Mouse (Mus musculus) B cell, adult 2 months (primary cell): ENCODE data around the gene Lonp1.
A peak's percentile ranks its signal among the peaks of the same experiment; 100 is the strongest.

Source experiments
- DNase-seq, 2 experiments: peaks; one replicate each; pipeline ENCODE4 v3.0.0; 2022

The Lonp1 gene

GRCm38 (mm10) chr17:56585171-56585821 lies 41.4 kb downstream of the Lonp1 start:
- DNase-seq: peak; percentile 75 to 77

DNA sequence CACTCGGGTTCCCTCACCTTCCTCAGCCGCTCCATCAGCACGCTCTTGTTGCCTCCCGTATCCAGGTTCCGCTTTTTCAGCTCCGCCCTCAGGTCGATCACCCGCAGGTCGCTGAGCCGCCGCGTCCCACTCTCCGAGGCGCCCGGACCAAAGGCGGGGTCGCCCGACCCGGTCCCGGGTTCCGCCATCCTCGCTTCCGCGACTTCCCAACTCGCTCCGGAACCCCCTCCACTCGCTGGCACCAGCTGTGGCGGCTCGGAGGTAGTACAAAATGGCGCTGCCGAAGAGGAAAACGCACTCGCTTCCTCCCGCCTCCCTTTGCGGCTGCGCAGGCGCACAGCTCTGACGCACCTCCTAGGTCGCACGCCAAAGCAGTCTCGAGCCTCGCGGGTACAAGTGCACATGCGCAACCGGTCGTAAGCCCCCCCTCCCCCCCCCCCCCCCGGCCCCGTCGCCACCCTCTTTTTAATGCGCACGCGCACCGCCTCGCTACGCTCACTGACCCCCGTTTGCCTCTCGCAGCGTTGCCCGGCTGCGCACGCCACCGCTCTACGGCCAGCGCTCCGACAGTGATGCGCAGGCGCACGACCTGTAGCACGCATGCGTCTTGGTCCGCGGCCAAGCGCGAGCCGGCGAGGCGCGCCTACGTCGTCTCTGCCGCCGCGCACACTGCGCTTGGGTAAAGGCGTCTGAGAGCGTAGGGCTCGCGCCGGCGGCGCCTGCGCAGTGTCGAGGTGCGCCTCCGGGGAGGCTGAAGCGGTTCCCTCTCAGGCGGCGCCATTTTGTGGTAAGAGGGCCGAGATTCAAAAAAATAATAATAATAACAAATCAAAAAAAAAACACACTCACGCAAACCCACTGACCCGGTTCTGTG lies 42.2 kb downstream of the Lonp1 start, which contains the start of the genes Safb2 and Safb:
TSS of gene Safb2 (minus strand) at position 329 of the 874 bp plus-strand sequence.
TSS of gene Safb (plus strand) at position 569 of the 874 bp plus-strand sequence.
- DNase-seq: peak; percentile 98 to 99

DNA sequence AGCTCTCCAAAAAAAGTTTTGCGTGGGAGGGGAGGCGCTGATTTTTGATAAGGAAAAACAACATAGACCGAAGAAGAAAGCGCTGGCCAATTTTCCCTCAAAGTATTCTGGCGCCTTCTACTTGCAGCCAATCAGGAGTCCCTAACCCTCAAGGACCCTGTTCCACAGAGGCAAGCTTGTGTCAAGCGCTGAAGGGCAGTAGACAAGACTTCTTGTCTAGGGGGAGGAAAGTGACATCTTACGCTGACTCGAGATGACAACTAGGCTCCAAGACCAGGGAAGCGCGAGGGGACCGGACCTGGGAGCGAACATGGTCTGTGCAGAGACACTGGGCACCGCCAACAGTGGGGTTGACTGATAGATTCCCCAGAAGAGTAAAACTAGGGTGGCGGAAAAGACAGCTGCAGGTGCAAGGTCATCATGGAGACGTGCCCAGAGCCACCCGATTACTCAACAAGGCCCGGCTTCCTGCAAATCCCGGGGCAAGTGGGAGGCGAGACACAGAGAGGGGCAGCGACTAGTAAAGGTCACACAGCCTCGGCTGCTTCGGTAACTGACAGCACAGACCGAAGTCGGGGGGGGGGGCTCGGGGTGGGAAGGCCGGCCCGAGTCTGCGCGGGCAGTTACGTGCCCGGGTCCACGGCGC lies 43.0 kb downstream of the Lonp1 start:
- DNase-seq: no peak

- peak in 1 of 2 experiments; percentile 21 for DNase-seq
These were observed 43.6 kb downstream of the Lonp1 start for GRCm38 (mm10) chr17:56583071-56583470.

- DNase-seq: no peak
These were observed 53.7 kb downstream of the Lonp1 start for GRCm38 (mm10) chr17:56572939-56573338.

DNA sequence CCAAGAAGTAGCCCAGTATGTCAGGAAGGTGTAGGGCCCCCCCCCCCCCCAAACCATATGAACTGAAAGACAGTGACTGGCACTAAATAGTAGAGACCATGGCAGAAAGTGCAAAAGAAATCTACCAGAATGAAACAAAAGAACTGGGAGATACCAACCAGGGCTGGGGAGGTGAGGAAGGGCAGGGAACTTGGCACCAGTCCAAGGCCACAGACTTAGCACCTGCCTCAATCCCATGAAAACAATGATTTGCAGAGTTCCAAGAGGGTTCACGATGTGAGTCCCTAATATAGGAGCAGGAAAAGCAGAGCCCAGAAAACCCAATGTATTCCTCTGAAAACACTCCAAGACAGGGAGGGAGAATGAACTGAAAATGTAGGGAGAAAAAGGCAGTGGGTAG lies 54.5 kb downstream of the Lonp1 start:
- DNase-seq: no peak

- DNase-seq: no peak
These were observed 56.4 kb downstream of the Lonp1 start for GRCm38 (mm10) chr17:56570287-56570686.

- DNase-seq: no peak
These were observed 59.3 kb downstream of the Lonp1 start for GRCm38 (mm10) chr17:56567370-56567769.

- DNase-seq: no peak
These were observed 59.8 kb downstream of the Lonp1 start for GRCm38 (mm10) chr17:56566918-56567317.

GRCm38 (mm10) chr17:56566293-56566692 lies 60.4 kb downstream of the Lonp1 start:
- no peak for DNase-seq
